Mouse (Mus musculus) ES-E14 (cell line): ENCODE data around the gene Fxr2. TPM values are rescaled to one million over a fixed set of nuclear protein-coding genes. Genes with fewer than 3 reads are reported as not detected.

ENCODE experiments used
- DNase-seq: peaks from one replicate; pipeline ENCODE4 v3.0.0-alpha.2; 2013; ENCODE audit warnings: low read depth, low spot score
- H3K27ac ChIP-seq: 2 replicates; pipeline ENCODE4 v1.5.1; 2012; ENCODE audit warnings: low read depth, mild to moderate bottlenecking, low read length, moderate library complexity, mixed read lengths; ENCODE audit not compliant: poor library complexity, insufficient read depth, severe bottlenecking
- H3K36me3 ChIP-seq: 2 replicates; pipeline ENCODE4 v1.6.1; 2012; ENCODE audit warnings: mild to moderate bottlenecking, low read length, moderate library complexity, mixed read lengths; ENCODE audit not compliant: control insufficient read depth, poor library complexity, insufficient read depth, severe bottlenecking
- H3K4me1 ChIP-seq, 2 experiments: fragments of 150-350 bp in 1 of 2; sonication (generic) in 1 of 2; 2 replicates each; pipeline ENCODE4 v1.6.1; 2012; ENCODE audit warnings: low read length in 2 of 2, mild to moderate bottlenecking in 1 of 2, mixed read lengths in 1 of 2; ENCODE audit not compliant: control insufficient read depth in 2 of 2, insufficient read depth in 2 of 2, poor library complexity in 1 of 2
- H3K4me3 ChIP-seq, 2 experiments: fragments of 150-350 bp in 1 of 2; sonication (generic) in 1 of 2; 2 replicates each; pipeline ENCODE4 v1.5.1; 2012; ENCODE audit warnings: low read length in 2 of 2, low read depth in 1 of 2, mild to moderate bottlenecking in 1 of 2, mixed read lengths in 1 of 2; ENCODE audit not compliant: insufficient read depth in 1 of 2, poor library complexity in 1 of 2, severe bottlenecking in 1 of 2
- H3K9ac ChIP-seq: 2 replicates; pipeline ENCODE4 v1.6.1; 2012; ENCODE audit warnings: low read depth, mild to moderate bottlenecking, low read length, mixed read lengths; ENCODE audit not compliant: poor library complexity, insufficient read depth, severe bottlenecking
- H3K9me3 ChIP-seq: fragments of 150-350 bp; sonication (generic); 2 replicates; pipeline ENCODE4 v1.6.1; 2012; ENCODE audit warnings: low read depth, mild to moderate bottlenecking, low read length; ENCODE audit not compliant: control insufficient read depth, insufficient read depth
- CHD2 ChIP-seq: IDR thresholded peaks from 2 replicates; pipeline ENCODE4 v1.6.1; 2014; ENCODE audit warnings: mild to moderate bottlenecking, low read depth, low read length, inconsistent platforms
- HCFC1 ChIP-seq: IDR thresholded peaks from 2 replicates; pipeline ENCODE4 v1.6.1; 2012; ENCODE audit warnings: low read length, inconsistent platforms, borderline replicate concordance; ENCODE audit not compliant: insufficient read depth
- MAFK ChIP-seq: IDR thresholded peaks from 2 replicates; pipeline ENCODE4 v1.6.1; 2014; ENCODE audit warnings: mild to moderate bottlenecking, low read depth, low read length, inconsistent platforms; ENCODE audit not compliant: insufficient read depth
- ZC3H11A ChIP-seq: IDR thresholded peaks from 2 replicates; pipeline ENCODE4 v1.6.1; 2012; ENCODE audit warnings: low read depth, mild to moderate bottlenecking, inconsistent platforms, low read length, borderline replicate concordance
- ZNF384 ChIP-seq: IDR thresholded peaks from 2 replicates; pipeline ENCODE4 v1.6.1; 2012; ENCODE audit warnings: low read depth, low read length, inconsistent platforms
- in situ Hi-C, 2 experiments: fragments of 600-800 bp; cut with MboI; formaldehyde crosslinking; loops; one replicate each; pipeline ENCODE4 v1.15.1; 2025; ENCODE audit warnings: low sequenced_read_pairs in 2 of 2, inconsistent platforms in 1 of 2; ENCODE audit not compliant: unreplicated experiment in 2 of 2
- total RNA-seq: library from RNA; depleted of rRNA; stranded (reverse); fragments of 300-350 nt; gene quantifications from 2 replicates; pipeline ENCODE4 v1.2.3, GENCODE M21; 2012

Gene Fxr2
- total RNA-seq, 1 experiment = 161 TPM

- H3K36me3 ChIP-seq = peaks cover 37% of the 10 kb centered on the region
- peak overlapping the region; percentile 71 to 76; a peak in 3 of 4 replicates for H3K4me3 ChIP-seq
- peaks cover 3 to 14% of the 10 kb centered on the region in 2 experiments; a peak in 3 of 4 replicates for H3K4me1 ChIP-seq
These were observed 24.0 kb downstream of the Fxr2 start for GRCm38 (mm10) chr11:69656617-69657461.

GRCm38 (mm10) chr11:69657462-69657881, 24.7 kb downstream of the Fxr2 start:
- H3K36me3 ChIP-seq = peaks cover 31% of the 10 kb centered on the region
- H3K4me1 ChIP-seq = peaks cover 3 to 14% of the 10 kb centered on the region in 2 experiments; a peak in 3 of 4 replicates
- H3K4me3 ChIP-seq = peak overlapping the region; percentile 50 to 76; a peak in 3 of 4 replicates
- H3K27ac ChIP-seq = peak overlapping the region; percentile 52
- H3K9ac ChIP-seq = peak overlapping the region; percentile 35; the same call in 1 of the 2 replicates
- H3K9me3 ChIP-seq = no peaks in the 10 kb centered on the region
- in situ Hi-C loops = loop anchor here in 1 of 2 experiments (10.0 kb wide), 1 partner anchor 57 kb away; no protein-coding TSS in a partner anchor
- no peak for DNase-seq
- no peak for TF ChIP-seq ZNF384
- TF ChIP-seq ZC3H11A = no peak
- no peak for TF ChIP-seq CHD2
- TF ChIP-seq HCFC1 = no peak
- no peak for TF ChIP-seq MAFK

More at GRCm38 (mm10) chr11:69656617-69657461, 24.0 kb downstream of the Fxr2 start:
- Histone ChIP-seq H3K27ac (peak overlapping the region; percentile 88), H3K9me3 (no peaks in the 10 kb centered on the region), H3K9ac (peak overlapping the region; percentile 81; the same call in 1 of the 2 replicates)
- peak; percentile 17; the same call in 1 of the 2 replicates for TF ChIP-seq ZC3H11A
- no peak for TF ChIP-seq CHD2
- in situ Hi-C loops = loop anchor here in 1 of 2 experiments (10.0 kb wide), 1 partner anchor 58 kb away; no protein-coding TSS in a partner anchor
- no peak for DNase-seq

GRCm38 (mm10) chr11:69661221-69661881, 28.6 kb downstream of the Fxr2 start:
- Histone ChIP-seq H3K4me1 (peaks cover 3 to 15% of the 10 kb centered on the region in 2 experiments; a peak in 3 of 4 replicates), H3K9ac (peak overlapping the region; percentile 94), H3K9me3 (no peaks in the 10 kb centered on the region), H3K36me3 (peaks cover 27% of the 10 kb centered on the region), H3K27ac (peak overlapping the region; percentile 96; the same call in 1 of the 2 replicates), H3K4me3 (peak overlapping the region; percentile 85 to 87; a peak in 3 of 4 replicates)
- in situ Hi-C loops = no loop called here
- no peak for DNase-seq
- TF ChIP-seq ZNF384 = no peak
- TF ChIP-seq CHD2 = no peak
- TF ChIP-seq MAFK = no peak
- TF ChIP-seq HCFC1 = no peak
- no peak for TF ChIP-seq ZC3H11A

GRCm38 (mm10) chr11:69662213-69662966, 29.6 kb downstream of the Fxr2 start, which contains the start of gene Mpdu1:
Gene Mpdu1, minus strand, starts transcription at chr11:69662642.
- in situ Hi-C loops = no loop called here
- H3K27ac ChIP-seq = peak within 1 kb of the TSS; percentile 96
- H3K9me3 ChIP-seq = no peaks in the 10 kb centered on the region
- peaks cover 0 to 13% of the 10 kb centered on the region in 2 experiments; a peak in 2 of 4 replicates for H3K4me1 ChIP-seq
- H3K36me3 ChIP-seq = peaks cover 23% of the 10 kb centered on the region
- peak within 1 kb of the TSS; percentile 85 to 87 for H3K4me3 ChIP-seq
- TF ChIP-seq HCFC1 = peak; percentile 61; the same call in 1 of the 2 replicates
- no peak for TF ChIP-seq ZC3H11A
- no peak for TF ChIP-seq MAFK
- peak; percentile 36; the same call in 1 of the 2 replicates for TF ChIP-seq ZNF384
- TF ChIP-seq CHD2 = no peak
- H3K9ac ChIP-seq = peak within 1 kb of the TSS; percentile 94
- DNase-seq = peak; percentile 90
